Mouse (Mus musculus): ENCODE results near the gene Ceacam2.
"Not testable (repeated sequence)": the region's sequence is repeated elsewhere in the genome, so short reads cannot be mapped to it uniquely, and the experiment has no call there.

The Ceacam2 gene

DNA sequence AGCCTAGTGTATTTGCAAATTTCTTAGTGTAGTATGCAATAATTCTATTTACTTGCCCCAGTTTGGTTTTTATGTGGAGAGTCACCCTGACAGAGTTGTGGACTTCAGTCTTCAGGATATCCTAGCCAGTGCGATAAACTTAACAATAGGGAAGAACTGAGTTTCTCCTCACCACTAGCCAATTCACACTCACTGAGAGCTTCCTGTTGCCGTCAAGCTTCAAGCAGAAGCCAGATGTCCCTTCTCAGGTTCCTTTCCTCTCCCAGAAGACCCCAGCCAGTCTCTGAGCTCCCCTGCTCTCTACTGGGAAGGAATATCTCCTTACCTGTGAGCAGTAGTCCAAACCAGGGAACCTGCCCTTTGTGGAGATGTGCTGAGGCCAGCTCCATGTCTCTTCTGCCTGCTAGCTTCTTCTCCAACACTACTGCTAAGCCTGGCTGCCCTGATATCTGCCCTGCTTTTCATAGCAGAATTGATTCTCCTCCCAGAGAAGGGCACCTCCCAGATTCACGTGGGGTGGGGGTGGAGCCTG is at the start of gene Ceacam2:
TSS of gene Ceacam2 (minus strand) at position 482 of the 532 bp plus-strand sequence.
- DNase-seq (ENCODE audit: low read depth, low spot score) = not testable (repeated sequence)

DNA sequence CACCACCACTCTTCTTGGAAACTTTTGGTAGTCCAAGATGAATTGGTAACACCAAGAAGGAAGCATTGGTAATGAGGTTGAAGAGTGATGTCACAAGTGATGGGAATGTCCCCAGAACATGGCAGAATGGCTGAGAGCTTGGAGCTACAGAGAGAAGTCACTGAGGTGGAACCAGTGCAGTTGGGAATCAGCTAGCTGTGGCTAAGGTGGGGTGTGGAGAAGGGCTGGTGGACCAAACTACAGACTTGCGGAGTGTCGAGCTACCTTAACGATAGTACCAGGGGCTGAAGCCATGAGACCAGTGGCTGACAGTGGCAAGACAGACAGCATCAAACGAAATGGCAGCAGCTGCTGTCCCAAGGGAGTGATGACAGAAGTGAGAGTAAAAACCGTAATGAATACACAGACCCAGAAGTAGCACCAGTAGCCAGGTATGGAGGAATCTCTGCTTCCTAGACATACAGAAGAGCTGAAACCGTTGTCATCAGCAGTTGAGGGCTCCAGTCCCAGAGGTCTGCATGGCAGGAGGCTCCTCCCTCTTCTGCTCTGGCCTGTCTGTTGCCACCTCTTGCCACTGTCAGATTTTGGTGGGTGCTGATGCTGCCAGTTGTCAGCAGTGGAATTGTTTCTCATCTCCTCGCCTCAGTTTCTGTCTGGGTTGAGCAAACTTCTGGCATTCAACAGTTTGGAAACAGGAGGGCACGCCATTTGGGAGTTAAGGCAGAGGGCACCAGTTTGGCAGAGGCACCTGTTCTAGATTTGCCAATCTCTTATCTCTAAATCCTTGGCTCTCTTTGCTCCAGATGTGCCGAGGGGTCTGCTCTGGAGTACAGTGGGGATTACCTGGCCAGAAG is 45.9 kb upstream of the Ceacam2 start:
- no peak for DNase-seq (ENCODE audit: low read depth, low spot score)

DNA sequence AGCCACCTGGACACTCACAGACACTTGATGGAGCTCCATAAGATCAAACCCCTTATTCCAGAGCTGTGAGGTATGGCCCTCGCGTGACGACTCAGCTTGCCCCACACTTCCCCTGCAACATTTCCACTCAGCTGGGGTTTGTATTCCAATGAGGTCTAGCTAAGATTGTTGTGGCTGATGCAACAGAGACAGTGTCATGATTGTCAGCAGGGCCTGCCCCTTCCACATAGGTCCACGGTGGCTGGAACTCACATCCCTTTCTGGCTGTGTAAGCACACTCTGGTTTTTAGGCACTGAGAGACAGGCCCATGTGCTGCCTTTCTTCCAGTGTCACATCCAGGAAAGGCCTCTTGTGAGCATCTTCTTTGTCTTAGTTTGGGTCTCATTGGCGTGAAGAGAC is 45.0 kb upstream of the Ceacam2 start:
- DNase-seq (ENCODE audit: low read depth, low spot score) = no peak

DNA sequence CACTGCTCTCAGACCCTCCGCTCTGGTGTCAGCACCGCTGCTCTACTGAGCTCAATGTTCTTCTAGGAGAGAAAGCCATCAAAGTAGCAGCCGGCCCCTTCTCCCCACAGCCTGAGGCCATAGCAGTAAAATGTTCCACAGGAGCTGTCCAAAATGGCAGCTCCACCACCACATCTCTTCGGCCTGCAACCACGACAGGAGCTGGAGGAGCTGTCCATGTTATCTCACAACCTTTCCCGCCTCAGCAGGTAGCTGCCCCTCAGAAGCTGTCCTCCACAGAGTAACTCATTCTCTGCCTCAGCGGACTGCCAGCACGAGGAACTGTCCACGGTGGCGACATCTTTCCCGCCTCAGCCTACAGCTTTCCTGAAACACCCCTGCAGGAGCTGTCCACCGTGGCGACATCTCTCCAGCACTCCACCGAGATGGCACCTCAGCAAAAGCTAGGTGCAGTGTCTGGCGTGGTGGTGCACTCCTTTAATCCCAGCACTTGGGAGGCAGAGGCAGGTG is 42.7 kb upstream of the Ceacam2 start:
- DNase-seq (ENCODE audit: low read depth, low spot score) = no peak

DNA sequence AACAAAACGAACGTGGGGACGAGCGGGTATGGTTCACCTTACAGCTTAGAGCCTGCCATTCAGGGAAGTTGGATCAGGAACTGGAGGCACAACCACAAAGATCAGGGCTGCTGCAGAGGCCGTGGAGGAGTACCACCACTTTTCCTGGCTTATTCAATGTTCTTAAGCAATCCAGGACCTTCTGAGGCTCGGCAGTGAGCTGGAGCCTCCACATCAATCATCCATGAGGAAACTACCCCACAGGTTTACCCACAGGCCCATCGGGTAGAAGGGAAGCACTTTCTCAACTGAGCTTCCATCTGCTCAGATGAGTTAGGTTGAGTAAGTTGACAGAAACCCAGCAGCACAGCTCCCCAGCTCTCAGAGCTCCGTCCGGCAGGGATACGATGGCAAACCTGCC is 39.8 kb upstream of the Ceacam2 start:
- DNase-seq (ENCODE audit: low read depth, low spot score) = no peak

GRCm38 (mm10) chr7:25576793-25577437 is 37.3 kb upstream of the Ceacam2 start:
- not testable (repeated sequence) for DNase-seq (ENCODE audit: low read depth, low spot score)

DNA sequence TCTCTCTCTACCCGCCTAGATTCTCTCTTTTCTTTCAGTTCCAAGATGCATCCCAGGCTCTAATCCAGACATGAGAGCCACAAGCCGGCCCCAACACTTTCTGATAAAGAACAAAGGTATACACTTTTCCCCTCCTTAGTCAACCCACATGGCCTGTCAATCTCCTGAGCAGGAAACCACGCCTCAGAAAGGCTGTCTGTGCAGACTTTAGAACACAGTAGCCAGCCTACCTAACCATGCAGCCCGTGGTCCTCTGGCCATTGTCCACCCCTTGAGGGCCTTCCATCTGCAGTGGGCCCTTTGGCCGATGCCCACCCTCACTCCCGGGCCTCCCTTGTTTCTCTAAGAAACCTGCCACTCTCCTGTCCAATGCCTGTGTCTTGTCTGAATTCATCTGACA is 36.7 kb upstream of the Ceacam2 start:
- not testable (repeated sequence) for DNase-seq (ENCODE audit: low read depth, low spot score)

DNA sequence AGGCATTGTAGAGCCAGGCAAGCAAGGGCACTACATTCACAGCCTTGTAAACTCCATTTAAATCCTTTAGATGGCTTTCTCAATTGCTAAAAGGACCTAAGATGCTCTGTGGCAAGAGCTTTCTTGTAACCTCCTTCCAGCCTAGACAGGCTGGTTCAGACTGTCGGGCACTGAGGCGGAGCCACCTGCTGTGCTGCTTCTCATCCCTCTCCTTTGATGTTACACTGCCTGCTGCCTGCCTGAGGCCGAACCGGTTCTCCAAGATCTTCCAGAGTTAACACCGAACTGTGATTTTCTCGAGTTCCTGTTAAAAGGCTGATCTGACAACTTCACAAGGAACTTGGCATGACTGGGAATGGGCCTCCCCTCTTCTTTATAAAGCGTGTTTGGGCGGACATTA is 36.2 kb upstream of the Ceacam2 start:
- DNase-seq (ENCODE audit: low read depth, low spot score) = no peak

GRCm38 (mm10) chr7:25575105-25575504 is 35.4 kb upstream of the Ceacam2 start:
- DNase-seq (ENCODE audit: low read depth, low spot score) = no peak

DNA sequence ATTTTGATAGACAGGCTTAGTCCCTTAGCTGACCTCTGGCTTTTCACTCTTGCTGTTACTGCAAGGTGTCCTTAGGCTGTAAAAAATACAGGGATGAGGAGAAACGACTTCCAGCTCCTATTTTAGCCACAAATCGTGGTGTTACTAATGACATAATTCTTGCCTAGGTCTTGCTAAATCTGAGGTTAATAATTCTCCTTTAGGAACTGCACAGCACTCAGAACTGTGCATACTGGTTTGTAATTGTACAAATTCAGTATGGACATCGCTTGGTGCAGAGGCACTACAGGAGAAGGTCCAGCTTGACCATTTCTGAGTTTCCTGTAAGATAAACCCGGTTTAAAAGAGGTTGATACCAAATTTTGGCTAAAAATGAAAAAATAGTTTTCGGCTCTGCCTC is 34.1 kb upstream of the Ceacam2 start:
- not testable (repeated sequence) for DNase-seq (ENCODE audit: low read depth, low spot score)

GRCm38 (mm10) chr7:25568721-25569120 is 29.1 kb upstream of the Ceacam2 start:
- no peak for DNase-seq (ENCODE audit: low read depth, low spot score)

- not testable (repeated sequence) for DNase-seq (ENCODE audit: low read depth, low spot score)
Observed at GRCm38 (mm10) chr7:25541464-25541863, 1.8 kb upstream of the Ceacam2 start.

DNA sequence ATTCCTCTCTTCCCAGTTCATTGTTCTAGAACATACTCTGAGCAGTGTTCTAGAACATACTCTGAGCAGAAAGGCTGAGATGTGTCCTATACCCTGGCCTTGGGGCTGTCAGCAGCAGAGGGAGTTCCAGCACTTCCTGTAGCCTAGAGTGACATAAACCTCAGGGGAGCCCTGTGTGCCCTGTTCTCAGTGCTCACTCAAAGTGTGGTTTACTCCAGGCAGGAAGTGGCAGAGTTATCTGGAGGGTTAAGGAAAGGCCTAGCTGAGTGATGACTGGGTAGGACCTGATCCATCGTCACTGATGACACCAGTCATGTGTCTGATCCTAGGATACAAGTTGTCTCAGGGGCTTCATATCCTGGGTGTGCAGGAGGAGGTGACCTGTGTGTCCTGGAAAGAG is 297 bp upstream of the Ceacam2 start:
- not testable (repeated sequence) for DNase-seq (ENCODE audit: low read depth, low spot score)

GRCm38 (mm10) chr7:25530837-25531236 is 8.8 kb downstream of the Ceacam2 start:
- DNase-seq (ENCODE audit: low read depth, low spot score) = no peak

DNA sequence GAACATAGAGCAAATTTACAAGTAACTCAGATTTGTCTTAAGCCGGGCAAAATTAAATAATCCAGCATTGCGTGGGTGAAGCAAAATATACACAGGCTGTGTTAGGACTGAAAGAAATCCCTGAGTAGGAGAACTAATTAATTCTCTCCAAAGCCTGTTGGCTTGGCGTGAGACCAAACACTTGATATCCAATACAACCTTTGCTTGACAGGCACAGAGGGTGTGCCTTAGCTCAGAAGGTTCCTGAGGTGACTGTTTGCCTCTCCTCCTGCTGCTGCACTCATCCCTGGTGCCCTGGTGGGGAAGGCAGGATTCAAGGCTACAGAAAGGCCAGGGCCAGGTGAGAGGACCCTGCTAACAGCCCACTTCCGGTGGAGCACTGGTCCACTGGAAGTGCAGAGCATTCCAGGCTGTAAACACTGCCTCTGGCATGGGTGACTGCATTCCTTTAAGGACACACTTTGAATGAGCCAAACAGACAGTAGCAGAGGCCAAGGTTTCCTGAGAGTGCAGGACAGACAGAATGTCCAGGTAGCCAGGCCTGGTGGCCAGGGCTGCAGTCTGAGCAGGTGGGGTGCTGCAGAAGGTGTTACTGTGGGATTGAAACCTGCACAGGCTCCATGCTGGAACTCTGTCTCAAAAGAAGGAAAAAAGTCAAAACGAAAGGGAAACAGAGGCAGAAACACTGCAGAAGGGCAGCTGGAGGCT is 23.4 kb downstream of the Ceacam2 start:
- DNase-seq (ENCODE audit: low read depth, low spot score) = not testable (repeated sequence)

DNA sequence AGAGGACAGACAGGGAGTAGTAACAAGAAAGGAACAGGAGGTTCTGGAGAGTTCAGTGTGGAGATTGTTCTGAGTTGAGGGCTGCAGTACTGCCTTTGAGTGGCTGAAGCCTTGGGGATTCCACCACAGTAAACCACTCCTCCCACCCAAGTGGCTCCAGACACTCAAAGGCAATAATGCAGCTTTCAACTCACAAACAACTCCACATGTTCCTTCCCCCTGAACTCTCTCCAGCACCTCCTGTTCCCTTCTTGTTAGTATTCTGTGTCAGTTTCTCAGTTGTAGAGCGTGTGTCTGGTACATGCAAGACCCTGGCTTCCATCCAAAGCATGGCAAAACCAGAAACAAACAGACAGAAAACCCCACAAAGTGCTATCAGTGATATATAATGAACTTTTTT is 24.0 kb downstream of the Ceacam2 start:
- not testable (repeated sequence) for DNase-seq (ENCODE audit: low read depth, low spot score)

GRCm38 (mm10) chr7:25509925-25510324 is 29.7 kb downstream of the Ceacam2 start:
- DNase-seq (ENCODE audit: low read depth, low spot score) = no peak

GRCm38 (mm10) chr7:25494649-25495048 is 45.0 kb downstream of the Ceacam2 start:
- DNase-seq (ENCODE audit: low read depth, low spot score) = no peak

GRCm38 (mm10) chr7:25490698-25491097 is 49.0 kb downstream of the Ceacam2 start:
- not testable (repeated sequence) for DNase-seq (ENCODE audit: low read depth, low spot score)

DNA sequence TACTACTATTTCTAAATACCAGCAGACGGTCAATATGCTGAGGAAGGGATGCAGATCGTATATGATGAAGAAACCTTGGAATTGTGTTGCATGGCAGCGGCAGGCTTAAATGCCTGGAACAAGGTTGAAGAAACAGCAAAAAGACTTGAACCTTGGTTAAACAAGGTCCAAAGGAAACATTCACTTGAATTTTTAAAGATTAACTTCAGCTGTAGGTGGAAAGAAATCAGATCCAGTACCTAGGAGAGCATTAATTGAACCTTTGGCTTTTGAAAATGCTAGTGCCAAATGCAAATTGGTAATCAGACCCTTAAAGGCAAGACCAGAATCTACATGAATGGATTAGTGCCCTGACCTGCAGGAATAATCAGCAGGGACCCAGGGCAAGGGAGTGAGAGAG is 50.3 kb downstream of the Ceacam2 start:
- not testable (repeated sequence) for DNase-seq (ENCODE audit: low read depth, low spot score)

DNA sequence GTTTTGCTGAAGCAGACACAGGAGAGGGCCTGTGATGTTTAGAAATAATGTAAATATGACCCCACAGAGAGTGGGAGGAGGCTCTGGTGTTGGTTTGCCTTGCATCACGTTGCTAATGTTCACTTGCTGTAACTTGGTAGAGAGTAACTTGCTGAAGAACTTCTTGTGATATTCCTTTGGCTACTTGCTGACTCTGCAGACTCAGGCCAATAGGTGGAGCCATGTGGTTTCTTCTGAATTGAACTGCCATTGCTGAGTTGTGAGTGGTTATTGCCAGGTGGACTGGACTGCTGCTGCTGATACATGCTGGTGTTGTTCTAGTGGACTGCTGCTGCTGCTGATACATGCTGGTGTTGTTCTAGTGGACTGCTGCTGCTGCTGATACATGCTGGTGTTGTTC is 53.5 kb downstream of the Ceacam2 start:
- no peak for DNase-seq (ENCODE audit: low read depth, low spot score)

GRCm38 (mm10) chr7:25485061-25485460 is 54.6 kb downstream of the Ceacam2 start:
- no peak for DNase-seq (ENCODE audit: low read depth, low spot score)

All from skeletal muscle tissue, adult 2 months (tissue).